Mouse (Mus musculus) liver, embryonic 15.5 days (tissue): ENCODE measurements around the gene Theg. TPM values are rescaled to one million over a fixed set of nuclear protein-coding genes. Genes with fewer than 3 reads are reported as not detected.

ENCODE experiments used
- ATAC-seq: fragments of 200-750 bp; cut with Nextera tagmentation; 2 replicates; pipeline ENCODE4 v1.8.0; 2017; ENCODE audit warnings: moderate number of reproducible peaks, mild to moderate bottlenecking, moderate library complexity; ENCODE audit not compliant: insufficient read depth
- H3K27ac ChIP-seq: fragments of 300-500 bp; sonication (generic); replicated peaks from 2 replicates; pipeline ENCODE4 v1.5.1; 2015; ENCODE audit warnings: mild to moderate bottlenecking, inconsistent platforms
- H3K27me3 ChIP-seq: fragments of 300-500 bp; sonication (generic); 2 replicates; pipeline ENCODE4 v1.6.1; 2015; ENCODE audit warnings: mild to moderate bottlenecking, inconsistent platforms
- H3K36me3 ChIP-seq: fragments of 300-500 bp; sonication (generic); replicated peaks from 2 replicates; pipeline ENCODE4 v1.6.1; 2015; ENCODE audit warnings: moderate library complexity, mild to moderate bottlenecking, inconsistent platforms
- H3K4me1 ChIP-seq: fragments of 300-500 bp; sonication (generic); replicated peaks from 2 replicates; pipeline ENCODE4 v1.6.1; 2015; ENCODE audit warnings: inconsistent platforms
- H3K4me2 ChIP-seq: fragments of 300-500 bp; sonication (generic); 2 replicates; pipeline ENCODE4 v1.6.1; 2015; ENCODE audit warnings: moderate library complexity, mild to moderate bottlenecking, inconsistent platforms
- H3K4me3 ChIP-seq: fragments of 300-500 bp; sonication (generic); replicated peaks from 2 replicates; pipeline ENCODE4 v1.5.1; 2015; ENCODE audit warnings: mild to moderate bottlenecking, inconsistent platforms
- H3K9ac ChIP-seq: fragments of 300-500 bp; sonication (generic); 2 replicates; pipeline ENCODE4 v1.6.1; 2015; ENCODE audit warnings: moderate library complexity, mild to moderate bottlenecking, inconsistent platforms
- H3K9me3 ChIP-seq: fragments of 300-500 bp; sonication (generic); replicated peaks from 2 replicates; pipeline ENCODE4 v1.6.1; 2016; ENCODE audit warnings: inconsistent platforms
- whole genome bisulfite sequencing: fragments of 180-500 bp; shearing (Covaris S2); methylation state at CpG from one replicate; pipeline ENCODE4 v1.1.7; 2015; ENCODE audit warnings: mixed read lengths; ENCODE audit not compliant: insufficient replicate concordance; 5-methylcytosine and 5-hydroxymethylcytosine counted together
- microRNA-seq: library from miRNA; unstranded; fragments of <30 nt; microRNA quantifications from one replicate; pipeline ENCODE4, GENCODE M21; 2016
- polyA plus RNA-seq: library from polyadenylated mRNA; unstranded; fragments of >200 nt; fragmentation: Nextera tagmentation; extraction: Ambion mirVana; gene quantifications from 2 replicates; pipeline ENCODE4 v1.2.1, GENCODE M21; 2015

Gene Theg
- polyA plus RNA-seq, 1 experiment from 2014 or later: not detected

GRCm38 (mm10) chr10:79526661-79527452 lies 60.3 kb downstream of the Theg start:
- 71% methylated on average over 12 of the region's 12 CpGs for WGBS
- no peak for ATAC-seq
- Histone ChIP-seq H3K9me3 (no peaks in the 10 kb centered on the region), H3K27me3 (no peaks in the 10 kb centered on the region), H3K4me3 (no peak overlapping the region), H3K36me3 (0 out of 2 replicates have a peak, but pooled peaks cover 7% of the 10 kb centered on the region), H3K9ac (no peak overlapping the region), H3K4me1 (no peaks in the 10 kb centered on the region), H3K27ac (no peak overlapping the region), H3K4me2 (no peak overlapping the region)

Small RNAs within 50 kb of the gene (microRNA-seq; reads per million reads assigned to microRNA genes)
- gene Mir6909: not detected

Other genes with a start within 250 kb of the Theg start
- not detected in 2 replicates for gene Vmn2r82, start 230.8 kb downstream of the Theg start, polyA plus RNA-seq
- gene Vmn2r83, start 118.6 kb downstream of the Theg start, polyA plus RNA-seq: not detected in 2 replicates
- gene Plpp2, start 53.5 kb downstream of the Theg start, polyA plus RNA-seq: 21.5 and 26.9 TPM in 2 replicates
- 9.9 and 13.3 TPM in 2 replicates for gene Mier2, start 32.1 kb downstream of the Theg start, polyA plus RNA-seq
- gene C2cd4c, start 26.7 kb upstream of the Theg start, polyA plus RNA-seq: not detected in 2 replicates
- gene Shc2, start 50.6 kb upstream of the Theg start, polyA plus RNA-seq: 0.08 and 0.10 TPM in 2 replicates
- not detected in 2 replicates for gene Odf3l2, start 58.4 kb upstream of the Theg start, polyA plus RNA-seq
- gene Madcam1, start 77.2 kb upstream of the Theg start, polyA plus RNA-seq: 0.26 TPM in 1 of 2 replicates, not detected in the other
- 21.4 and 23.1 TPM in 2 replicates for gene Tpgs1, start 82.0 kb upstream of the Theg start, polyA plus RNA-seq
- gene Cdc34, start 94.9 kb upstream of the Theg start, polyA plus RNA-seq: 105 and 107 TPM in 2 replicates
- 0.15 and 0.37 TPM in 2 replicates for gene Gzmm, start 101.7 kb upstream of the Theg start, polyA plus RNA-seq
- gene Bsg, start 117.2 kb upstream of the Theg start, polyA plus RNA-seq: 980 and 1,043 TPM in 2 replicates
- gene Hcn2, start 129.3 kb upstream of the Theg start, polyA plus RNA-seq: 0.02 TPM in 1 of 2 replicates, not detected in the other
- 15.6 and 17.7 TPM in 2 replicates for gene Polrmt, start 159.2 kb upstream of the Theg start, polyA plus RNA-seq
- 0.07 TPM in 1 of 2 replicates, not detected in the other for gene Fgf22, start 167.7 kb upstream of the Theg start, polyA plus RNA-seq
- gene Rnf126, start 179.6 kb upstream of the Theg start, polyA plus RNA-seq: 39.6 and 42.0 TPM in 2 replicates
- 0.71 and 1.0 TPM in 2 replicates for gene Fstl3, start 189.9 kb upstream of the Theg start, polyA plus RNA-seq
- gene Prss57, start 203.6 kb upstream of the Theg start, polyA plus RNA-seq: 7.0 and 7.1 TPM in 2 replicates
- gene Palm, start 206.2 kb upstream of the Theg start, polyA plus RNA-seq: 8.8 and 9.2 TPM in 2 replicates
- gene Misp, start 233.7 kb upstream of the Theg start, polyA plus RNA-seq: 0.50 TPM in 2 replicates